Mouse (Mus musculus): ENCODE data around the gene Oas1g.
"Not testable (repeated sequence)": the region's sequence is repeated elsewhere in the genome, so short reads cannot be mapped to it uniquely, and the experiment has no call there.

Gene Oas1g

DNA sequence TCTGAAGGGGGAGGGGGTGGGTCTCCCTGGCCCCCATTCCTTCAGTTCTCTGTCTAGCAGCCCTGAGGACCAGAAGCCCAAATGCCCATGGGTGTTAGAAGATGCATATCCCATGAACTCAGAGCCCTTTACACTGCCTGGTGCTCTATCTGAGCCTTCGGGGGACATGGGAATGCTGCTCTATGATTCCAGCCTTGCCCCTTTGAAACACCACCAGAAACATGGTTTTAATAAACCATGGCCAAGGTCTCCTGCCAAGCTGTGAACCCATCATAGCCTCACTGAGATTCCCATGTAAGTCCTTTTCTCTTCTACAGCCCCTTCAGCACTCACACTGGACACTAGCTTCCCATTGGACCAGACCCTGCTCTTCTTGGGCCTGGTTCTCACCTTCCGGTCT, 2.6 kb upstream of the Oas1g start:
- DNase-seq (ENCODE audit: low spot score in 2 of 2): no peak

- DNase-seq (ENCODE audit: low spot score in 2 of 2): not testable (repeated sequence)
These were observed 942 bp upstream of the Oas1g start for GRCm38 (mm10) chr5:120888294-120888815.

GRCm38 (mm10) chr5:120887831-120888230, 418 bp upstream of the Oas1g start:
- no peak for DNase-seq (ENCODE audit: low spot score in 2 of 2)

- DNase-seq (ENCODE audit: low spot score in 2 of 2): not testable (repeated sequence)
These were observed 5.7 kb downstream of the Oas1g start for GRCm38 (mm10) chr5:120881681-120882080.

- DNase-seq (ENCODE audit: low spot score in 2 of 2): peak in 1 of 2 experiments; percentile 9
These were observed 8.6 kb downstream of the Oas1g start for GRCm38 (mm10) chr5:120878803-120879202.

GRCm38 (mm10) chr5:120877407-120877806, 10.0 kb downstream of the Oas1g start:
- DNase-seq (ENCODE audit: low spot score in 2 of 2): not testable (repeated sequence)

DNA sequence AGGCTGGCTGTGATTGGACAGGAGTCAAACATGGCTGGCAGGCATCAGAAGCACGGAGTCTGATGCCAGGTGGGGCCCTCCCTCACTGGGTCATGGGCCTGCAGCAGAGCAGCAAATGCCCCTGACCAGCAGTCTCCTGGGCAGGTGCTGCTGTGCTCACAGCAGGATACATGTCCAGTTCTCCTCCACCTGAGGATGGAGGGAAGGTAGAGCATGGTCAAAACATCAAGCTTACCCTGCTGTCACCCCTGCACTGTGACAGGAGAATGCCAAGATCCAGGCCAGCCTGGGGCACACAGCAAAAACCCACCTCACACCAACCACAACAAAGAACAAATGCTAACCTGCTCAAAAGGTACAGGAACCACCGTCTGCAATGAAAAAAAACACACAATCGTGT, 10.6 kb downstream of the Oas1g start:
- not testable (repeated sequence) for DNase-seq (ENCODE audit: low spot score in 2 of 2)

DNA sequence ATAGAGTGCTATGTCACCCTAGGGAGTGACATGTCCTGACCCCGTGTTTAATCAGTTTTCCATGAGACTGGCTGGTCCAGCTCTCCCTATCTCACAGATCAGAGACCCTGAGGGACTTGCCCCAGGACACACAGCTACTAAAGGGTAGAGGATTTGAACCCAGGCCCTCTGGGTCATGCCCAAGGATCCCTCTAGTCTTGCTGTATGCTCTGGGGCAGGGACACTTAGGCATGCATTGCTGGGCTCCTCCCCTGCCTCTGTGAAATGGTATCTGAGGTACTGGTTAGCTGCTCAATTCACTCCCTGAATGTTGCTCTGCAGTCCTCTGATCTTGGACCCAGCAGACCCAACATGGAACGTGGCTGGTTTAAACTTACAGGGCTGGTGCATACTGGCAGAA, 15.9 kb downstream of the Oas1g start:
- no peak for DNase-seq (ENCODE audit: low spot score in 2 of 2)

DNA sequence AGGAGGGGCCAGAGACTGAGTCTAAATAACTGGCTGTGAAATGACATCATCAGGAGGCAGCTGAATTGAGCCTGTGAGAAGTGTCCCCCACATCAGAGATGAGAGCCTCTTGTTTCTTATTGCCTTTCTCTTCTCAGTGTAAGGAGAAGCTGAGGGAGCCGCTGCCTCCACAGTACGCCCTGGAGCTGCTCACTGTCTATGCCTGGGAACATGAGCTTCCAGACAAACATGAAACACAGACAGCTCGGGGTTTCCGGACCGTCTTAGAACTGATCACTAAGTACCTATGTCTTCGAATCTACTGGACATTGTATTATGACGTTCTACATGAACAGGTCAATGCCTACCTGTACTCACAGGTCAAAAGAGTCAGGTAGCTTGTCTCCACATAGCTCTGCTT, 16.6 kb downstream of the Oas1g start:
- no peak for DNase-seq (ENCODE audit: low spot score in 2 of 2)

DNA sequence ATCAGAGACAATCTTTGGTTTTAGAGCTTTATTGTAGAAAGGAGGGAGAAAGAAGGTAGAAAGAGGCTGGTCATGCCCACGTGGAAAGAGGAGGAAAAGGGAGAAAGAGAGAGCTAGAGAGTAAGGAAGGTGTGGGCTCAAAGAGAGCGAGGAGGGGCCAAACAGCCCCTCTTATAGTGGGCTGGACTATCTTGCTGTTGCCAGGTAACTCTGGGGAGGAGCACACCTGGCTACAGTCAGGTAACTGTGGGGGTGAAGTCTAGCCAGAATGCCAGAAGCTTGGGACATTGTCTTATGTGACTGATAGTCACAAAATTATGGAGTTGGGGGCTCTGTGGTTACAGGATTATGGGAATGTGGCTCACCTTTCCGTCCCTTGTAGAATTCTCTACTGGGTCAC, 17.3 kb downstream of the Oas1g start:
- DNase-seq (ENCODE audit: low spot score in 2 of 2): no peak

GRCm38 (mm10) chr5:120869436-120870015, 17.9 kb downstream of the Oas1g start:
- DNase-seq (ENCODE audit: low spot score in 2 of 2): no peak

DNA sequence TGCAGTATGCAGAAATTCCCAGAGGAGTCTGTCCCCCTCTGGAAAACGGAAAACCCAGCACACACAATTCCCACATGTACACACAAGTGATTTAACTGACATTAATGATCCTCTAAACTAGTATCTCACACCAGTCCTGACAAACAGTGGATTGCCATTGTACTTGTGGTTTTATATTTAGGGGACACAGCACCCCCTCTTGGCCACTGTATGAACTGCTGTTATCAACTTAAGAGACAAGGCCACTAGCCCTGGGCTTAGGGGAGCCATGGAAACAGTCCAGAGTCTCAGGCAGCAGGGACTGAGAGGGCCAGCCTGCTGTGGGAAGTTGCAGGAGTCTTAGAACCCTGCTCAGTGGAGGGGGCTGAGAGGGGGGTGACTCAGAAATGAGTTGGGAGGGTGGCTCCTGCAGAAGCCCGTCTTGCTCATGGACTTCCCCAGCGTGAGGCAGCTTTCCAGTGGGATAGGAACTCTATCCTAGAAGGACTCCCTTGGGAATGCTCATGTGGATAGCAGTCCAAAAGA, 22.0 kb downstream of the Oas1g start:
- DNase-seq (ENCODE audit: low spot score in 2 of 2): no peak

DNA sequence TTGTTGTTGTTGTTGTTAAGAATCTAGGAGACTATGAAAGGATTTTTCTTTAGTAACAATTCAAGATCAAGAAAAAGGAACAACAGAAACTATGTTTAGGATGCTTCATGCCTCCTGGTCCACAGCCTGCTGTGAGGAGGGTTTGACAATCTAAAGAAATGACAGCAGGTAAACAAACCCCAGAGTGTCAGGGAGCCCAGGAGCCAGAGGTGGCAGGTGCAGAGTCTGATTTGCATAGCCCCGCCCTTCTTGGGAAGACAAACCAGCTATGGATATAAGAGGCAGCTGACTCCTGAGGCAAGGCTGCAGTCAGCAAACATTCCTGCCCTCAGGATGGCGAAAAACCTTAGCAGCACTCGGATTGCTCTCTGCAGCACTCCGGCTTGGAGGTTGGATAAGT, 26.3 kb downstream of the Oas1g start, which contains the start of gene Oas1h:
Gene Oas1h, plus strand, starts transcription at position 301 of the 400 bp plus-strand sequence.
- DNase-seq (ENCODE audit: low spot score in 2 of 2): no peak

GRCm38 (mm10) chr5:120859241-120859640, 28.2 kb downstream of the Oas1g start:
- peak; percentile 22 to 42 for DNase-seq (ENCODE audit: low spot score in 2 of 2)

DNA sequence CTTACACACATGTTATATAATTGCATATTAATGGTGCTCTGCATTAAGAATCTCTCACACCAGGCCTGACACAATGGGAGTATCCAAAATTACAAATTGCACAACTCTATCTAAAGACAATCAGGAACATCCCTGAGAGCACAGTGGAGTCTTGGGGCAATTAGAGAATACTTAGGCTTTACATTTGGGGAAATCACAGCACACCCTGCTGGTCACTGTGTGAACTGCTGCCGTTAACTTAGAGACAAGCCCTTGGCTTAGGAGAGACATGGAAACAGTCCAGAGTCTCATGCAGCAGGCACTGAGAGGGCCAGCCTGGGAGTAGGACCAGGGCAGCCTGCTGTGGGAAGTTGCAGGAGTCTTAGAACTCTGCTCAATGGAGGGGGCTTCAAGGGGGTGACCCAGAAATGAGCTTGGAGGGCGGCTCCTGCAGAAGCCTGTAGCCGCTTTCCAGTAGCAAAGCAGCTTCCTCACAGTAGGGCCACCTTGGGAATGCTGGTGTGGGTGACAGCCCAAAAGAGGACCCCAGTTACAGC, 37.7 kb downstream of the Oas1g start:
- peak in 1 of 2 experiments; percentile 41 for DNase-seq (ENCODE audit: low spot score in 2 of 2)

- DNase-seq (ENCODE audit: low spot score in 2 of 2): no peak
These were observed 40.3 kb downstream of the Oas1g start, which contains the start of gene Oas1f for GRCm38 (mm10) chr5:120847067-120847466. Oas1f (plus strand) TSS chr5:120847367.

GRCm38 (mm10) chr5:120844713-120845112, 42.7 kb downstream of the Oas1g start:
- DNase-seq (ENCODE audit: low spot score in 2 of 2): peak; percentile 43 to 52

DNA sequence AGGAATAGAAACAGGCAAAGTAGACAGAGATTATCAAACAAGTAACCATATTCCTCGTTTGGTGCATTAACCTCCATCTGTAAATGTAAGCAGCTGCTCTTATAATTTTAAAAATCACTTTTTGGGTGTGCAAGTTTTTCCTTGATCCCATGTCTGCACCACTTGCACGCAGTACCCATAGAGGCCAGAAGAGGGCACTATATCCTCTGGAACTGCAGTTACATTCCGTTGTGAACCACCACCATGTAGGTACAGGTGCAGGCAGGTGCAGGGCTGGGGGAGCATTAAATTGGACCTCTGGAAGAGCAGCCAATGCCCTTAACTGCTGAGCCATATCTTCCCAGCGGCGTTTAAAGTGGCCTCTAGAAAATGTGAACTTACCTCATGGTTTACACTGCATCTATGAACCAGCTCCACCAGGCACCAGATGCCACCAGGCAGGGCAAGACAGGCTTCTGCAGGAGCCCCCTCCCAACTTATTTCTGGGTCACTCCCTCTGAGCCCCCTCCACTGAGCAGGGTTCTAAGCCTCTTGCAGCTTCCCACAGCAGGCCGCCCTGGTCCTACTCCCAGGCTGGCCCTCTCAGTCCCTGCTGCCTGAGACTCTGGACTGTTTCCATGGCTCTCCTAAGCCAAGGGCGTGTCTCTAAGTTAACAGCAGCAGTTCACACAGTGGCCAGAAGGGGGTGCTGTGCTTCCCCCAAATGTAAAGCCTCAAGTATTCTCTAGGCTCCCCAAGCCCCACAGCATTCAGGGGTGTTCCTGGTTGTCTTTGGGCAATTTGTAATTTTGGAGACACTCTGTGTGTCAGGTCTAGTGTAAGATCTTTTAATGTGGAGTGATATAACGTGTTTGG, 50.5 kb downstream of the Oas1g start:
- peak; percentile 34 to 39 for DNase-seq (ENCODE audit: low spot score in 2 of 2)

- DNase-seq (ENCODE audit: low spot score in 2 of 2): no peak
These were observed 53.8 kb downstream of the Oas1g start for GRCm38 (mm10) chr5:120833335-120834280.

DNA sequence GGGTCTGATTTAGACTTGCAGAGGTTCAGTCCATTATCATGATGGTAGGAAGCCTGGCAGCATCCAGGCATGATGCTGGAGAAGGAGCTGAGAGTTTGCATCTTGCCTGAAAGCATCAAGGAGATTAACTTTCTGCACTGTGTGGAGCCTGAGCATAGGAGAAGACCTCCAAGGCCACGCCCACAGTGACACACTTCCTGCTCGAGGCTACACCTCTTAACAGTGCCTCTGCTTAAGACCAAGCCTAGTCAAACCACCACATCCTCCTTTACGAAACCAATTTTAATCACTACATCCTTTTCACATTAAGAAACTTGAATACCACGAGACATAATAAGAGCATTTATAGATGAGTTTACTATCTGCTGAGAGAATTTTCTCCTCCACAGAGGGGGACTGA, 56.4 kb downstream of the Oas1g start:
- no peak for DNase-seq (ENCODE audit: low spot score in 2 of 2)

Data from right cerebral cortex, postnatal 10 days (tissue).